Mouse (Mus musculus): ENCODE data around the gene Fam71b. TPM values are rescaled to one million over a fixed set of nuclear protein-coding genes. Genes with fewer than 3 reads are reported as not detected.

Fam71b gene
- total RNA-seq, 1 experiment from 2014 or later: not detected

GRCm38 (mm10) chr11:46435363-46435762 lies 39.0 kb downstream of the Fam71b start:
- no peak for DNase-seq

- DNase-seq: peak; percentile 96
Observed at GRCm38 (mm10) chr11:46436760-46437458, 40.5 kb downstream of the Fam71b start, which contains the start of gene Med7. Med7 (plus strand) TSS chr11:46436925.

- no peak for DNase-seq
Observed at GRCm38 (mm10) chr11:46437459-46438000, 41.2 kb downstream of the Fam71b start.

GRCm38 (mm10) chr11:46439005-46439543 lies 42.7 kb downstream of the Fam71b start:
- no peak for DNase-seq

GRCm38 (mm10) chr11:46441774-46442173 lies 45.4 kb downstream of the Fam71b start:
- DNase-seq: no peak

GRCm38 (mm10) chr11:46443152-46443551 lies 46.8 kb downstream of the Fam71b start:
- DNase-seq: no peak

- no peak for DNase-seq
Observed at GRCm38 (mm10) chr11:46443979-46444378, 47.6 kb downstream of the Fam71b start.

- no peak for DNase-seq
Observed at GRCm38 (mm10) chr11:46446150-46446549, 49.8 kb downstream of the Fam71b start.

- DNase-seq: no peak
Observed at GRCm38 (mm10) chr11:46447644-46448484, 51.5 kb downstream of the Fam71b start.

GRCm38 (mm10) chr11:46449461-46450080 lies 53.2 kb downstream of the Fam71b start:
- DNase-seq: no peak

- no peak for DNase-seq
Observed at GRCm38 (mm10) chr11:46454453-46455045, 58.2 kb downstream of the Fam71b start, which contains the start of gene Havcr2. Havcr2 (plus strand) TSS chr11:46454935.

Other genes with a start within 250 kb of the Fam71b start
- not detected in 2 replicates for gene Nipal4, start 230.1 kb upstream of the Fam71b start, total RNA-seq (2021)
- gene Fndc9, start 161.0 kb upstream of the Fam71b start, total RNA-seq (2021): not detected in 2 replicates
- gene Cyfip2, start 83.7 kb upstream of the Fam71b start, total RNA-seq (2021): 47.1 and 47.7 TPM in 2 replicates
- 0.74 and 6.8 TPM in 2 replicates for gene Itk, start 7.0 kb upstream of the Fam71b start, total RNA-seq (2021)
- 31.1 and 39.6 TPM in 2 replicates for gene Med7, start 40.4 kb downstream of the Fam71b start, total RNA-seq (2021)
- 0.96 and 1.5 TPM in 2 replicates for gene Havcr2, start 58.4 kb downstream of the Fam71b start, total RNA-seq (2021)
- gene Gm12169, start 127.7 kb downstream of the Fam71b start, total RNA-seq (2021): not detected in 2 replicates
- not detected in 2 replicates for gene BC053393, start 175.0 kb downstream of the Fam71b start, total RNA-seq (2021)
- not detected in 2 replicates for gene Dppa1, start 232.7 kb downstream of the Fam71b start, total RNA-seq (2021)

Measured in adrenal gland, postnatal 14 days (tissue).